Mouse (Mus musculus) embryonic facial prominence, embryonic 13.5 days (tissue): Measurements from ENCODE around the gene Ubqln1. TPM values are rescaled to one million over a fixed set of nuclear protein-coding genes. Genes with fewer than 3 reads are reported as not detected.

Source experiments
- ATAC-seq: fragments of 200-750 bp; cut with Nextera tagmentation; 2 replicates; pipeline ENCODE4 v1.8.0; 2017; ENCODE audit warnings: low read depth; ENCODE audit not compliant: insufficient number of reproducible peaks, insufficient read depth, low FRiP score, low TSS enrichment
- H3K27ac ChIP-seq: fragments of 300-500 bp; sonication (generic); 2 replicates; pipeline ENCODE4 v1.5.1; 2015; ENCODE audit warnings: moderate library complexity, mild to moderate bottlenecking, inconsistent platforms
- H3K27me3 ChIP-seq: fragments of 300-500 bp; sonication (generic); 2 replicates; pipeline ENCODE4 v1.6.1; 2015; ENCODE audit warnings: mild to moderate bottlenecking, inconsistent platforms
- H3K36me3 ChIP-seq: fragments of 300-500 bp; sonication (generic); 2 replicates; pipeline ENCODE4 v1.6.1; 2015; ENCODE audit warnings: mild to moderate bottlenecking, inconsistent platforms
- H3K4me1 ChIP-seq: fragments of 300-500 bp; sonication (generic); 2 replicates; pipeline ENCODE4 v1.6.1; 2015; ENCODE audit warnings: inconsistent platforms
- H3K4me2 ChIP-seq: fragments of 300-500 bp; sonication (generic); 2 replicates; pipeline ENCODE4 v1.6.1; 2015; ENCODE audit warnings: moderate library complexity, mild to moderate bottlenecking, inconsistent platforms
- H3K4me3 ChIP-seq: fragments of 300-500 bp; sonication (generic); 2 replicates; pipeline ENCODE4 v1.5.1; 2015; ENCODE audit warnings: mild to moderate bottlenecking, inconsistent platforms
- H3K9ac ChIP-seq: fragments of 300-500 bp; sonication (generic); 2 replicates; pipeline ENCODE4 v1.6.1; 2015; ENCODE audit warnings: mild to moderate bottlenecking, inconsistent platforms
- H3K9me3 ChIP-seq: fragments of 300-500 bp; sonication (generic); 2 replicates; pipeline ENCODE4 v1.6.1; 2016; ENCODE audit warnings: inconsistent platforms
- WGBS: fragments of 180-500 bp; shearing (Covaris S2); methylation state at CpG from one replicate; pipeline ENCODE4 v1.1.7; 2015; ENCODE audit warnings: mixed read lengths; 5-methylcytosine and 5-hydroxymethylcytosine counted together
- polyA plus RNA-seq: library from polyadenylated mRNA; unstranded; fragments of >200 nt; fragmentation: Nextera tagmentation; extraction: Ambion mirVana; gene quantifications from 2 replicates; pipeline ENCODE4 v1.2.1, GENCODE M21; 2015

Gene Ubqln1
- polyA plus RNA-seq = 98.7 and 98.8 TPM in 2 replicates

- ATAC-seq = peak; percentile 88
- WGBS = 1% methylated on average over 60 of the region's 62 CpGs
Observed at GRCm38 (mm10) chr13:58215592-58216341, at the start of gene Ubqln1. Gene Ubqln1 (minus strand): TSS chr13:58215653.

GRCm38 (mm10) chr13:58263546-58263945 lies 48.1 kb upstream of the Ubqln1 start:
- no peaks in the 10 kb centered on the region for H3K4me1 ChIP-seq
- no peak overlapping the region for H3K4me2 ChIP-seq
- ATAC-seq = no peak
- H3K4me3 ChIP-seq = no peak overlapping the region
- peaks cover 17% of the 10 kb centered on the region; the same call in 1 of the 2 replicates for H3K36me3 ChIP-seq
- H3K9ac ChIP-seq = no peak overlapping the region
- H3K27ac ChIP-seq = no peak overlapping the region
- WGBS = 79% methylated on average over 8 of the region's 8 CpGs
- H3K27me3 ChIP-seq = no peaks in the 10 kb centered on the region
- H3K9me3 ChIP-seq = no peaks in the 10 kb centered on the region

More at GRCm38 (mm10) chr13:58215592-58216341, at the start of gene Ubqln1:
- no peaks in the 10 kb centered on the region for H3K27me3 ChIP-seq
- H3K9me3 ChIP-seq = no peaks in the 10 kb centered on the region
- peak within 1 kb of the TSS; percentile 87 for H3K4me2 ChIP-seq
- H3K4me1 ChIP-seq = peaks cover 29% of the 10 kb centered on the region
- H3K9ac ChIP-seq = peak within 1 kb of the TSS; percentile 99
- H3K4me3 ChIP-seq = peak within 1 kb of the TSS; percentile 99
- H3K36me3 ChIP-seq = no peaks in the 10 kb centered on the region
- H3K27ac ChIP-seq = peak within 1 kb of the TSS; percentile 85

- H3K36me3 ChIP-seq = peaks cover 23% of the 10 kb centered on the region
- H3K4me2 ChIP-seq = no peak overlapping the region
- no peak overlapping the region for H3K4me3 ChIP-seq
- H3K9ac ChIP-seq = no peak overlapping the region
- no peaks in the 10 kb centered on the region for H3K4me1 ChIP-seq
- H3K9me3 ChIP-seq = no peaks in the 10 kb centered on the region
- H3K27me3 ChIP-seq = no peaks in the 10 kb centered on the region
- no peak for ATAC-seq
- WGBS = 80% methylated on average over 4 of the region's 4 CpGs
- H3K27ac ChIP-seq = no peak overlapping the region
Observed at GRCm38 (mm10) chr13:58261674-58262073, 46.2 kb upstream of the Ubqln1 start.

GRCm38 (mm10) chr13:58253268-58253667 lies 37.8 kb upstream of the Ubqln1 start:
- H3K27me3 ChIP-seq = no peaks in the 10 kb centered on the region
- WGBS = 85% methylated on average over 1 of the region's 1 CpGs
- H3K4me2 ChIP-seq = no peak overlapping the region
- H3K36me3 ChIP-seq = peaks cover 33% of the 10 kb centered on the region
- H3K9me3 ChIP-seq = no peaks in the 10 kb centered on the region
- H3K4me1 ChIP-seq = no peaks in the 10 kb centered on the region
- H3K9ac ChIP-seq = no peak overlapping the region
- H3K27ac ChIP-seq = no peak overlapping the region
- no peak overlapping the region for H3K4me3 ChIP-seq
- ATAC-seq = no peak

- no peaks in the 10 kb centered on the region for H3K9me3 ChIP-seq
- H3K27ac ChIP-seq = no peak overlapping the region
- ATAC-seq = no peak
- H3K9ac ChIP-seq = no peak overlapping the region
- WGBS = 89% methylated on average over 5 of the region's 5 CpGs
- no peak overlapping the region for H3K4me2 ChIP-seq
- H3K27me3 ChIP-seq = no peaks in the 10 kb centered on the region
- no peak overlapping the region for H3K4me3 ChIP-seq
- peaks cover 20% of the 10 kb centered on the region for H3K36me3 ChIP-seq
- H3K4me1 ChIP-seq = no peaks in the 10 kb centered on the region
Observed at GRCm38 (mm10) chr13:58248957-58249356, 33.5 kb upstream of the Ubqln1 start.

- Histone ChIP-seq H3K9me3 (no peaks in the 10 kb centered on the region), H3K27ac (no peak overlapping the region), H3K9ac (no peak overlapping the region), H3K4me1 (no peaks in the 10 kb centered on the region), H3K36me3 (peaks cover 15% of the 10 kb centered on the region), H3K4me2 (no peak overlapping the region), H3K27me3 (no peaks in the 10 kb centered on the region), H3K4me3 (no peak overlapping the region)
- no peak for ATAC-seq
- WGBS = 92% methylated on average over 7 of the region's 7 CpGs
Observed at GRCm38 (mm10) chr13:58236536-58236935, 21.1 kb upstream of the Ubqln1 start.

- Histone ChIP-seq H3K9ac (no peak overlapping the region), H3K27me3 (no peaks in the 10 kb centered on the region), H3K4me3 (no peak overlapping the region), H3K4me1 (no peaks in the 10 kb centered on the region), H3K36me3 (peaks cover 6% of the 10 kb centered on the region), H3K27ac (no peak overlapping the region), H3K4me2 (no peak overlapping the region), H3K9me3 (no peaks in the 10 kb centered on the region)
- WGBS = 44% methylated on average over 5 of the region's 5 CpGs
- ATAC-seq = no peak
Observed at GRCm38 (mm10) chr13:58232611-58233010, 17.2 kb upstream of the Ubqln1 start.

GRCm38 (mm10) chr13:58232070-58232469 lies 16.6 kb upstream of the Ubqln1 start:
- no peak for ATAC-seq
- peaks cover 2% of the 10 kb centered on the region for H3K9me3 ChIP-seq
- H3K27ac ChIP-seq = no peak overlapping the region
- no peak overlapping the region for H3K9ac ChIP-seq
- H3K36me3 ChIP-seq = peaks cover 5% of the 10 kb centered on the region; the same call in 1 of the 2 replicates
- no peaks in the 10 kb centered on the region for H3K27me3 ChIP-seq
- H3K4me2 ChIP-seq = no peak overlapping the region
- no peak overlapping the region for H3K4me3 ChIP-seq
- H3K4me1 ChIP-seq = no peaks in the 10 kb centered on the region
- WGBS = 93% methylated on average over 8 of the region's 8 CpGs

- no peak overlapping the region for H3K27ac ChIP-seq
- H3K4me2 ChIP-seq = no peak overlapping the region
- WGBS = 80% methylated on average over 2 of the region's 2 CpGs
- no peaks in the 10 kb centered on the region for H3K4me1 ChIP-seq
- H3K9me3 ChIP-seq = peaks cover 6% of the 10 kb centered on the region
- H3K27me3 ChIP-seq = no peaks in the 10 kb centered on the region
- H3K36me3 ChIP-seq = no peaks in the 10 kb centered on the region
- no peak overlapping the region for H3K4me3 ChIP-seq
- H3K9ac ChIP-seq = no peak overlapping the region
- ATAC-seq = no peak
Observed at GRCm38 (mm10) chr13:58228624-58229023, 13.2 kb upstream of the Ubqln1 start.

- ATAC-seq = no peak
- H3K4me2 ChIP-seq = no peak overlapping the region
- no peak overlapping the region for H3K9ac ChIP-seq
- peaks cover 6% of the 10 kb centered on the region for H3K9me3 ChIP-seq
- no peak overlapping the region for H3K4me3 ChIP-seq
- H3K4me1 ChIP-seq = no peaks in the 10 kb centered on the region
- no peak overlapping the region for H3K27ac ChIP-seq
- 41% methylated on average over 8 of the region's 8 CpGs for WGBS
- no peaks in the 10 kb centered on the region for H3K27me3 ChIP-seq
- no peaks in the 10 kb centered on the region for H3K36me3 ChIP-seq
Observed at GRCm38 (mm10) chr13:58225694-58226093, 10.2 kb upstream of the Ubqln1 start.

- H3K9ac ChIP-seq = no peak overlapping the region
- 63% methylated on average over 3 of the region's 3 CpGs for WGBS
- H3K4me2 ChIP-seq = no peak overlapping the region
- no peaks in the 10 kb centered on the region for H3K27me3 ChIP-seq
- H3K36me3 ChIP-seq = no peaks in the 10 kb centered on the region
- H3K4me3 ChIP-seq = no peak overlapping the region
- ATAC-seq = no peak
- peaks cover 6% of the 10 kb centered on the region for H3K4me1 ChIP-seq
- no peaks in the 10 kb centered on the region for H3K9me3 ChIP-seq
- no peak overlapping the region for H3K27ac ChIP-seq
Observed at GRCm38 (mm10) chr13:58220206-58220605, 4.8 kb upstream of the Ubqln1 start.

- no peaks in the 10 kb centered on the region for H3K27me3 ChIP-seq
- H3K9me3 ChIP-seq = no peaks in the 10 kb centered on the region
- peaks cover 23% of the 10 kb centered on the region for H3K4me1 ChIP-seq
- H3K27ac ChIP-seq = no peak overlapping the region
- H3K4me3 ChIP-seq = no peak overlapping the region
- WGBS = 90% methylated on average over 2 of the region's 2 CpGs
- no peak overlapping the region for H3K4me2 ChIP-seq
- H3K36me3 ChIP-seq = no peaks in the 10 kb centered on the region
- H3K9ac ChIP-seq = no peak overlapping the region
- ATAC-seq = no peak
Observed at GRCm38 (mm10) chr13:58217536-58217935, 2.1 kb upstream of the Ubqln1 start.
